13 mouse cellular contexts compared by ENCODE assay signal in the genomic region with DNA sequence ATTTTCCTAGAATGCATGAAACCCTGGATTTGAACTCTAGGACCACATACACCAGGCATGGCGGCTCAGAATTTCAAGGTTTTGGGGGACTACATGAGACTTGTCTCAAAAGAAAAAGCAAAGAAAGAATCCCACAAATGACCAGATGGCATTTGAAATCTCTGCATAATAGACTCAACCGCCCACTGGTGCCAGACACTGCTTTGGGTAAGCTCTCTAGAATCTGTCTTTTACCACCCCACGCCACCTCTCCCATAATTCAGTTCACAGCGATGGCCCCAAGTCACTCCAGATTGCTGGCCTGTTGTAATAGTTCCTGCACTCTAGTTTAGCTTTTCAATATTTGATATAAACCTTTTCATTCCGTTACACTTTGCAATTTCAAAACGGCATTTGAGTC.
"Had no signal": no experiment of that assay in that cellular context is flagged by ENCODE, and none has a peak within 500 bp of the region (broad histone marks: within the 10 kb centered on the region; RNA-seq: fewer than 3 reads in every experiment).

No protein-coding gene starts in this region.

- H3K27ac ChIP-seq: kidney, postnatal 0 days; limb, embryonic 13.5 days; liver, embryonic 14.5 days; midbrain, embryonic 13.5 days; stomach, postnatal 0 days had no signal

- H3K27me3 ChIP-seq: midbrain, embryonic 13.5 days had no signal

- ATAC-seq: inflammation-experienced regulatory T-cells, adult 6 months; midbrain, embryonic 13.5 days had no signal

- H3K4me3 ChIP-seq: limb, embryonic 13.5 days; midbrain, embryonic 13.5 days had no signal

- H3K36me3 ChIP-seq: limb, embryonic 13.5 days; midbrain, embryonic 13.5 days had no signal

- H3K9me3 ChIP-seq: limb, embryonic 13.5 days; midbrain, embryonic 13.5 days had no signal

- H3K4me1 ChIP-seq: limb, embryonic 13.5 days; midbrain, embryonic 13.5 days had no signal

- H3K9ac ChIP-seq: limb, embryonic 13.5 days; liver, embryonic 14.5 days; midbrain, embryonic 13.5 days had no signal

- H3K4me2 ChIP-seq: limb, embryonic 13.5 days; midbrain, embryonic 13.5 days had no signal

- DNase-seq: kidney, adult 11 months; kidney, adult 9 months; kidney, postnatal 36 days; lung, adult 18-20 months; lung, postnatal 36 days; thymus, adult 18-20 months; thymus, postnatal 14 days had no signal
